Mouse (Mus musculus) megakaryocyte, embryonic 14.5 days (primary cell): ENCODE data around the gene Gm10322.

ENCODE experiments used
- FLI1 ChIP-seq: IDR thresholded peaks from 2 replicates; pipeline ENCODE4 v1.6.1; 2012; ENCODE audit warnings: low read length, inconsistent platforms, mixed read lengths
- GATA1 ChIP-seq: IDR thresholded peaks from 3 replicates; pipeline ENCODE4 v1.6.1; 2012; ENCODE audit warnings: mixed read lengths, low read length, inconsistent platforms, borderline replicate concordance

- no peak for TF ChIP-seq GATA1
- TF ChIP-seq FLI1, result no peak
These were observed 45.1 kb upstream of the Gm10322 start for GRCm38 (mm10) chr10:59570780-59571179.
